Mouse (Mus musculus) heart, embryonic 14.5 days (tissue): ENCODE measurements at regions not wholly inside any gene's neighbourhood (a gene's known extent, or its start where the extent isn't known, plus 50 kb on each side); places are given as distances from the start of the nearest gene placed in this dataset.

Experiments used
- ATAC-seq: fragments of 200-750 bp; cut with Nextera tagmentation; 2 replicates; pipeline ENCODE4 v1.8.0; 2017; ENCODE audit warnings: low read depth, moderate TSS enrichment; ENCODE audit not compliant: insufficient number of reproducible peaks, insufficient read depth, low FRiP score
- H3K27ac ChIP-seq, 2 experiments: fragments of 200-500 bp in 1 of 2; fragments of 300-500 bp in 1 of 2; sonication (generic) in 1 of 2; replicated peaks in 1 of 2; 2 replicates each; pipeline ENCODE4 v1.5.1; 2012 to 2014; ENCODE audit warnings: low read depth in 2 of 2, low read length in 2 of 2, control low read depth in 1 of 2, mild to moderate bottlenecking in 1 of 2, mixed read lengths in 1 of 2; ENCODE audit not compliant: control insufficient read depth in 1 of 2, insufficient read depth in 1 of 2
- H3K27me3 ChIP-seq: fragments of 300-500 bp; sonication (generic); 2 replicates; pipeline ENCODE4 v1.6.1; 2014; ENCODE audit warnings: mild to moderate bottlenecking, low read length, control low read depth; ENCODE audit not compliant: control insufficient read depth, insufficient read depth
- H3K36me3 ChIP-seq: fragments of 300-500 bp; sonication (generic); 2 replicates; pipeline ENCODE4 v1.6.1; 2014; ENCODE audit warnings: mild to moderate bottlenecking, control low read depth, low read length, mixed read lengths; ENCODE audit not compliant: control insufficient read depth, insufficient read depth
- H3K4me1 ChIP-seq, 2 experiments: fragments of 200-500 bp in 1 of 2; fragments of 300-500 bp in 1 of 2; sonication (generic) in 1 of 2; 2 replicates each; pipeline ENCODE4 v1.6.1; 2012 to 2014; ENCODE audit warnings: low read length in 2 of 2, control low read depth in 1 of 2, mixed read lengths in 1 of 2; ENCODE audit not compliant: control insufficient read depth in 2 of 2, insufficient read depth in 2 of 2
- H3K4me2 ChIP-seq: fragments of 300-500 bp; sonication (generic); 2 replicates; pipeline ENCODE4 v1.6.1; 2014; ENCODE audit warnings: mild to moderate bottlenecking, low read length
- H3K4me3 ChIP-seq, 2 experiments: fragments of 200-500 bp in 1 of 2; fragments of 300-500 bp in 1 of 2; sonication (generic) in 1 of 2; 2 replicates each; pipeline ENCODE4 v1.5.1; 2012 to 2014; ENCODE audit warnings: low read length in 2 of 2, mild to moderate bottlenecking in 2 of 2, control low read depth in 1 of 2, low read depth in 1 of 2, moderate library complexity in 1 of 2; ENCODE audit not compliant: control insufficient read depth in 1 of 2, insufficient read depth in 1 of 2
- H3K9ac ChIP-seq: fragments of 300-500 bp; sonication (generic); 2 replicates; pipeline ENCODE4 v1.6.1; 2014; ENCODE audit warnings: mild to moderate bottlenecking, low read length
- H3K9me3 ChIP-seq: fragments of 300-500 bp; sonication (generic); 2 replicates; pipeline ENCODE4 v1.6.1; 2016; ENCODE audit warnings: low read length, control low read depth; ENCODE audit not compliant: control insufficient read depth
- WGBS: fragments of 180-500 bp; shearing (Covaris S2); extraction: QIAGEN DNeasy Blood & Tissue Kit; methylation state at CpG from one replicate; pipeline ENCODE4 v1.1.7; 2014; 5-methylcytosine and 5-hydroxymethylcytosine counted together

- H3K4me2 ChIP-seq = no peak overlapping the region
- WGBS = 49% methylated on average over 9 of the region's 9 CpGs
- no peak for ATAC-seq
Measured at GRCm38 (mm10) chr11:112649298-112649697, 132.7 kb upstream of the Sox9 start.

GRCm38 (mm10) chr11:112657410-112658159, 124.4 kb upstream of the Sox9 start:
- peaks cover 3 to 4% of the 10 kb centered on the region in 2 experiments; a peak in 1 of 4 replicates for H3K4me1 ChIP-seq
- H3K9me3 ChIP-seq = no peaks in the 10 kb centered on the region
- no peak overlapping the region for H3K4me3 ChIP-seq
- ATAC-seq = no peak
- 55% methylated on average over 11 of the region's 11 CpGs for WGBS
- no peaks in the 10 kb centered on the region for H3K27me3 ChIP-seq
- no peak overlapping the region for H3K27ac ChIP-seq
- no peaks in the 10 kb centered on the region for H3K36me3 ChIP-seq
- H3K9ac ChIP-seq = no peak overlapping the region
- no peak overlapping the region for H3K4me2 ChIP-seq

More at GRCm38 (mm10) chr11:112649298-112649697, 132.7 kb upstream of the Sox9 start:
- Histone ChIP-seq H3K9me3 (no peaks in the 10 kb centered on the region), H3K4me3 (no peak overlapping the region), H3K27me3 (no peaks in the 10 kb centered on the region), H3K27ac (no peak overlapping the region), H3K4me1 (no peaks in the 10 kb centered on the region), H3K36me3 (no peaks in the 10 kb centered on the region), H3K9ac (no peak overlapping the region)

GRCm38 (mm10) chr11:112659911-112660310, 122.1 kb upstream of the Sox9 start:
- H3K27ac ChIP-seq = no peak overlapping the region
- no peak overlapping the region for H3K4me2 ChIP-seq
- H3K36me3 ChIP-seq = no peaks in the 10 kb centered on the region
- H3K27me3 ChIP-seq = no peaks in the 10 kb centered on the region
- H3K4me3 ChIP-seq = no peak overlapping the region
- ATAC-seq = no peak
- H3K4me1 ChIP-seq = peaks cover 3 to 4% of the 10 kb centered on the region in 2 experiments; a peak in 1 of 4 replicates
- H3K9me3 ChIP-seq = no peaks in the 10 kb centered on the region
- no peak overlapping the region for H3K9ac ChIP-seq
- 36% methylated on average over 3 of the region's 3 CpGs for WGBS

- H3K27me3 ChIP-seq = no peaks in the 10 kb centered on the region
- no peak overlapping the region for H3K4me3 ChIP-seq
- peaks cover 3 to 4% of the 10 kb centered on the region in 2 experiments; a peak in 1 of 4 replicates for H3K4me1 ChIP-seq
- H3K36me3 ChIP-seq = no peaks in the 10 kb centered on the region
- 87% methylated on average over 7 of the region's 7 CpGs for WGBS
- H3K9me3 ChIP-seq = no peaks in the 10 kb centered on the region
- no peak overlapping the region for H3K9ac ChIP-seq
- no peak for ATAC-seq
- no peak overlapping the region for H3K4me2 ChIP-seq
- no peak overlapping the region for H3K27ac ChIP-seq
Measured at GRCm38 (mm10) chr11:112661426-112661825, 120.6 kb upstream of the Sox9 start.

- ATAC-seq = no peak
- no peak overlapping the region for H3K4me3 ChIP-seq
- H3K9me3 ChIP-seq = no peaks in the 10 kb centered on the region
- 46% methylated on average over 7 of the region's 7 CpGs for WGBS
- no peak overlapping the region for H3K9ac ChIP-seq
- peaks cover 0 to 3% of the 10 kb centered on the region in 2 experiments; a peak in 1 of 4 replicates for H3K4me1 ChIP-seq
- no peaks in the 10 kb centered on the region for H3K27me3 ChIP-seq
- H3K4me2 ChIP-seq = no peak overlapping the region
- no peaks in the 10 kb centered on the region for H3K36me3 ChIP-seq
- H3K27ac ChIP-seq = no peak overlapping the region
Measured at GRCm38 (mm10) chr11:112667311-112667710, 114.7 kb upstream of the Sox9 start.

GRCm38 (mm10) chr11:112672086-112672485, 109.9 kb upstream of the Sox9 start:
- H3K36me3 ChIP-seq = no peaks in the 10 kb centered on the region
- H3K4me1 ChIP-seq = peaks cover 0 to 3% of the 10 kb centered on the region in 2 experiments; a peak in 1 of 4 replicates
- ATAC-seq = no peak
- H3K4me2 ChIP-seq = no peak overlapping the region
- no peak overlapping the region for H3K9ac ChIP-seq
- no peak overlapping the region for H3K4me3 ChIP-seq
- no peak overlapping the region for H3K27ac ChIP-seq
- no peaks in the 10 kb centered on the region for H3K9me3 ChIP-seq
- 86% methylated on average over 4 of the region's 4 CpGs for WGBS
- H3K27me3 ChIP-seq = no peaks in the 10 kb centered on the region

- Histone ChIP-seq H3K36me3 (no peaks in the 10 kb centered on the region), H3K9me3 (no peaks in the 10 kb centered on the region), H3K4me3 (no peak overlapping the region), H3K27ac (peak overlapping the region in 1 of 2 experiments; percentile 30; a peak in 1 of 4 replicates), H3K27me3 (no peaks in the 10 kb centered on the region), H3K9ac (no peak overlapping the region), H3K4me1 (no peaks in the 10 kb centered on the region), H3K4me2 (no peak overlapping the region)
- ATAC-seq = no peak
- 16% methylated on average over 4 of the region's 4 CpGs for WGBS
Measured at GRCm38 (mm10) chr11:112690047-112690446, 92.0 kb upstream of the Sox9 start.

- Histone ChIP-seq H3K36me3 (no peaks in the 10 kb centered on the region), H3K27ac (no peak overlapping the region), H3K4me2 (no peak overlapping the region), H3K4me3 (no peak overlapping the region), H3K4me1 (no peaks in the 10 kb centered on the region), H3K27me3 (no peaks in the 10 kb centered on the region), H3K9ac (no peak overlapping the region), H3K9me3 (no peaks in the 10 kb centered on the region)
- ATAC-seq = no peak
- WGBS = 73% methylated on average over 10 of the region's 10 CpGs
Measured at GRCm38 (mm10) chr11:112706091-112706490, 75.9 kb upstream of the Sox9 start.
